27 mouse cellular contexts compared by ENCODE assay signal in genomic region chr7:65940988-65941387, GRCm38 (mm10).
DNase-seq lines count a peak whose midpoint lies in the region; ATAC-seq lines count a peak whose summit lies in the region.
"Had no signal": no experiment of that assay in that cellular context is flagged by ENCODE, and none has a peak within 500 bp of the region (broad histone marks: within the 10 kb centered on the region; RNA-seq: fewer than 3 reads in every experiment).

No protein-coding gene starts in this region.

- no peak overlapping the region for H3K9ac ChIP-seq in heart, embryonic 12.5 days
- H3K9ac ChIP-seq in heart, embryonic 15.5 days, result no peak overlapping the region
- H3K9ac ChIP-seq in midbrain, embryonic 11.5 days (ENCODE audit: low read length), result no peak overlapping the region
- H3K9ac ChIP-seq in midbrain, embryonic 14.5 days (replicated peaks; ENCODE audit: low read length), result no peak overlapping the region
- H3K9ac ChIP-seq: embryonic facial prominence, embryonic 13.5 days; forebrain, embryonic 12.5 days; forebrain, embryonic 15.5 days; hindbrain, embryonic 13.5 days; intestine, embryonic 15.5 days had no signal

- no peaks in the 10 kb centered on the region for H3K36me3 ChIP-seq in heart, embryonic 12.5 days
- H3K36me3 ChIP-seq in heart, embryonic 15.5 days, result no peaks in the 10 kb centered on the region
- no peaks in the 10 kb centered on the region for H3K36me3 ChIP-seq in midbrain, embryonic 11.5 days (ENCODE audit: control insufficient read depth, insufficient read depth, low read length)
- no peaks in the 10 kb centered on the region for H3K36me3 ChIP-seq in midbrain, embryonic 14.5 days (ENCODE audit: control insufficient read depth, insufficient read depth, low read length)
- H3K36me3 ChIP-seq: embryonic facial prominence, embryonic 10.5 days; embryonic facial prominence, embryonic 13.5 days; forebrain, embryonic 12.5 days; forebrain, embryonic 15.5 days; hindbrain, embryonic 10.5 days; hindbrain, embryonic 13.5 days; intestine, embryonic 15.5 days had no signal

- peak overlapping the region; percentile 36 for H3K4me2 ChIP-seq in heart, embryonic 12.5 days
- peak overlapping the region; percentile 7; the same call in 1 of the 2 replicates for H3K4me2 ChIP-seq in heart, embryonic 15.5 days
- H3K4me2 ChIP-seq in midbrain, embryonic 11.5 days, result no peak overlapping the region
- H3K4me2 ChIP-seq in midbrain, embryonic 14.5 days (ENCODE audit: low read length), result no peak overlapping the region
- H3K4me2 ChIP-seq: embryonic facial prominence, embryonic 13.5 days; forebrain, embryonic 12.5 days; forebrain, embryonic 15.5 days; hindbrain, embryonic 13.5 days; intestine, embryonic 15.5 days had no signal

- H3K4me3 ChIP-seq in heart, embryonic 12.5 days, result no peak overlapping the region
- no peak overlapping the region for H3K4me3 ChIP-seq in heart, embryonic 15.5 days
- no peak overlapping the region for H3K4me3 ChIP-seq in midbrain, embryonic 11.5 days (ENCODE audit: low read depth, low read length)
- H3K4me3 ChIP-seq in midbrain, embryonic 14.5 days (replicated peaks; ENCODE audit: low read depth, low read length), result no peak overlapping the region
- H3K4me3 ChIP-seq: embryonic facial prominence, embryonic 10.5 days; embryonic facial prominence, embryonic 13.5 days; erythroblast, embryonic 14.5 days; forebrain, embryonic 12.5 days; forebrain, embryonic 15.5 days; hindbrain, embryonic 10.5 days; hindbrain, embryonic 13.5 days; intestine, embryonic 15.5 days had no signal

- ATAC-seq in heart, embryonic 12.5 days (ENCODE audit: insufficient number of reproducible peaks, low FRiP score), result 0 out of 2 replicates have a peak, but pooled peaks have one; percentile 22
- ATAC-seq in heart, embryonic 15.5 days (replicated peaks; ENCODE audit: insufficient number of reproducible peaks, insufficient read depth, low FRiP score, low read depth), result peak; percentile 55; the same call in 1 of the 2 replicates
- no peak for ATAC-seq in midbrain, embryonic 11.5 days (ENCODE audit: low FRiP score)
- no peak for ATAC-seq in midbrain, embryonic 14.5 days (ENCODE audit: low FRiP score, low TSS enrichment)
- ATAC-seq: activated CD4-positive, CD25-positive, alpha-beta regulatory T cell, adult 4 months; forebrain, embryonic 15.5 days; intestine, embryonic 15.5 days had no signal

- peaks cover 16% of the 10 kb centered on the region for H3K4me1 ChIP-seq in heart, embryonic 12.5 days (replicated peaks)
- peaks cover 9% of the 10 kb centered on the region; the same call in 1 of the 2 replicates for H3K4me1 ChIP-seq in heart, embryonic 15.5 days (replicated peaks)
- no peaks in the 10 kb centered on the region for H3K4me1 ChIP-seq in midbrain, embryonic 11.5 days (ENCODE audit: control insufficient read depth, insufficient read depth, low read length)
- no peaks in the 10 kb centered on the region for H3K4me1 ChIP-seq in midbrain, embryonic 14.5 days (ENCODE audit: control insufficient read depth, insufficient read depth, low read length)
- H3K4me1 ChIP-seq: embryonic facial prominence, embryonic 13.5 days; intestine, embryonic 15.5 days had no signal

- intact Hi-C loops in heart, postnatal 14 days (cut with DNase I), result no loop called here
- intact Hi-C loops in heart, postnatal 36 days (cut with DNase I), result loop anchor here (5.0 kb wide), 1 partner anchor 111 kb away; no protein-coding TSS in a partner anchor
- intact Hi-C loops in heart, postnatal 25 days (cut with DNase I), result no loop called here

- H3K27ac ChIP-seq in heart, embryonic 12.5 days (ENCODE audit: poor library complexity, severe bottlenecking), result peak overlapping the region; percentile 66
- H3K27ac ChIP-seq in heart, embryonic 15.5 days, result no peak overlapping the region
- H3K27ac ChIP-seq in midbrain, embryonic 11.5 days (ENCODE audit: low read depth, low read length), result no peak overlapping the region
- H3K27ac ChIP-seq in midbrain, embryonic 14.5 days (replicated peaks; ENCODE audit: low read depth, low read length), result no peak overlapping the region
- H3K27ac ChIP-seq: embryonic facial prominence, embryonic 10.5 days; embryonic facial prominence, embryonic 13.5 days; forebrain, embryonic 12.5 days; forebrain, embryonic 15.5 days; hindbrain, embryonic 10.5 days; hindbrain, embryonic 13.5 days; intestine, embryonic 15.5 days had no signal

- 0 out of 2 replicates have a peak, but pooled peaks cover 3% of the 10 kb centered on the region for H3K9me3 ChIP-seq in heart, embryonic 12.5 days (replicated peaks)
- H3K9me3 ChIP-seq in heart, embryonic 15.5 days (replicated peaks), result no peaks in the 10 kb centered on the region
- no peaks in the 10 kb centered on the region for H3K9me3 ChIP-seq in midbrain, embryonic 11.5 days (ENCODE audit: control insufficient read depth, low read length)
- H3K9me3 ChIP-seq in midbrain, embryonic 14.5 days (ENCODE audit: control insufficient read depth, low read length), result no peaks in the 10 kb centered on the region
- H3K9me3 ChIP-seq: embryonic facial prominence, embryonic 10.5 days; embryonic facial prominence, embryonic 13.5 days; forebrain, embryonic 12.5 days; forebrain, embryonic 15.5 days; hindbrain, embryonic 10.5 days; hindbrain, embryonic 13.5 days; intestine, embryonic 15.5 days had no signal

- peaks cover 19% of the 10 kb centered on the region for H3K27me3 ChIP-seq in heart, embryonic 12.5 days (replicated peaks)
- H3K27me3 ChIP-seq in heart, embryonic 15.5 days, result no peaks in the 10 kb centered on the region; the same call in 1 of the 2 replicates
- H3K27me3 ChIP-seq in midbrain, embryonic 11.5 days (ENCODE audit: control insufficient read depth, insufficient read depth, low read length), result no peaks in the 10 kb centered on the region
- H3K27me3 ChIP-seq in midbrain, embryonic 14.5 days (ENCODE audit: control insufficient read depth, insufficient read depth, low read length), result no peaks in the 10 kb centered on the region
- H3K27me3 ChIP-seq: embryonic facial prominence, embryonic 13.5 days; forebrain, embryonic 12.5 days; forebrain, embryonic 15.5 days; hindbrain, embryonic 13.5 days; intestine, embryonic 15.5 days had no signal

- WGBS in heart, embryonic 12.5 days, result 7% methylated on average over 7 of the region's 7 CpGs
- 17% methylated on average over 7 of the region's 7 CpGs for WGBS in heart, embryonic 15.5 days
- 88% methylated on average over 7 of the region's 7 CpGs for WGBS in midbrain, embryonic 11.5 days
- WGBS in midbrain, embryonic 14.5 days, result 80% methylated on average over 7 of the region's 7 CpGs

- peak; percentile 71 for DNase-seq in heart, adult 11 months
- DNase-seq in heart, postnatal 14 days, result no peak
- no peak for DNase-seq in heart, postnatal 36 days
- no peak for DNase-seq in heart, postnatal 25 days (ENCODE audit: low spot score)
- DNase-seq in midbrain, embryonic 11.5 days (ENCODE audit: low spot score, missing footprints), result peak; percentile 28
- DNase-seq in midbrain, embryonic 14.5 days, result no peak
- DNase-seq: adrenal gland, adult 8-10 months; adrenal gland, postnatal 25 days; cerebellum, adult 11-12 months; cerebellum, adult 8-10 months; cerebellum, postnatal 10 days; cerebellum, postnatal 36 days; embryo, embryonic 11 days; gastrocnemius, postnatal 25 days; kidney, adult 11 months; kidney, adult 8-10 months had no signal

Comparison
In these comparisons a context has a peak if more than half of its experiments do, and no peak if none do; other contexts are left out.
1. DNase-seq: peak in heart, adult 11 months (single experiment) and midbrain, embryonic 11.5 days (single experiment); none in heart, postnatal 14 days (0 of 2), heart, postnatal 36 days (0 of 2), heart, postnatal 25 days (single experiment) and midbrain, embryonic 14.5 days (single experiment).
2. ATAC-seq: peak in heart, embryonic 12.5 days (single experiment) and heart, embryonic 15.5 days (single experiment); none in midbrain, embryonic 11.5 days (single experiment) and midbrain, embryonic 14.5 days (single experiment).
3. H3K4me2 ChIP-seq: peak in heart, embryonic 12.5 days (single experiment) and heart, embryonic 15.5 days (single experiment); none in midbrain, embryonic 11.5 days (single experiment) and midbrain, embryonic 14.5 days (single experiment).